Mouse (Mus musculus) small intestine, adult 2 months (tissue): ENCODE measurements at regions not wholly inside any gene's neighbourhood (a gene's known extent, or its start where the extent isn't known, plus 50 kb on each side); places are given as distances from the start of the nearest gene placed in this dataset.

Experiments used
- CTCF ChIP-seq: fragments of 200-500 bp; IDR thresholded peaks from 2 replicates; pipeline ENCODE4 v1.5.1; 2012; ENCODE audit warnings: low read depth, mild to moderate bottlenecking, control low read depth, inconsistent platforms, low read length, moderate library complexity, mixed read lengths; ENCODE audit not compliant: insufficient replicate concordance, insufficient read length; ENCODE audit errors: extremely low read depth
- POLR2A ChIP-seq: fragments of 200-500 bp; IDR thresholded peaks from 2 replicates; pipeline ENCODE4 v1.6.1; 2012; ENCODE audit warnings: low read depth, mild to moderate bottlenecking, control low read depth, inconsistent platforms, low read length, moderate library complexity

GRCm38 (mm10) chr3:8049706-8050105 lies 1429.5 kb upstream of the 1700008P02Rik start:
- TF ChIP-seq CTCF, result no peak
- TF ChIP-seq POLR2A, result no peak
